Mouse (Mus musculus) embryonic facial prominence, embryonic 12.5 days (tissue): ENCODE data around the gene Man2b1. TPM values are rescaled to one million over a fixed set of nuclear protein-coding genes. Genes with fewer than 3 reads are reported as not detected.
A peak's percentile ranks its signal among the peaks of the same experiment; 100 is the strongest.
"Not testable (repeated sequence)": the region's sequence is repeated elsewhere in the genome, so short reads cannot be mapped to it uniquely, and the experiment has no call there.

Experiments
- ATAC-seq: fragments of 200-750 bp; cut with Nextera tagmentation; 2 replicates; pipeline ENCODE4 v1.8.0; 2017; ENCODE audit not compliant: insufficient number of reproducible peaks, insufficient read depth, low FRiP score, low TSS enrichment
- H3K27ac ChIP-seq: fragments of 300-500 bp; sonication (generic); 2 replicates; pipeline ENCODE4 v1.5.1; 2016; ENCODE audit warnings: mild to moderate bottlenecking
- H3K27me3 ChIP-seq: fragments of 300-500 bp; sonication (generic); 2 replicates; pipeline ENCODE4 v1.6.1; 2016; ENCODE audit warnings: mild to moderate bottlenecking, moderate library complexity
- H3K36me3 ChIP-seq: fragments of 300-500 bp; sonication (generic); 2 replicates; pipeline ENCODE4 v1.6.1; 2016; ENCODE audit warnings: mild to moderate bottlenecking
- H3K4me1 ChIP-seq: fragments of 300-500 bp; sonication (generic); 2 replicates; pipeline ENCODE4 v1.6.1; 2016
- H3K4me2 ChIP-seq: fragments of 300-500 bp; sonication (generic); replicated peaks from 2 replicates; pipeline ENCODE4 v1.6.1; 2016; ENCODE audit warnings: mild to moderate bottlenecking, moderate library complexity
- H3K4me3 ChIP-seq: fragments of 300-500 bp; sonication (generic); 2 replicates; pipeline ENCODE4 v1.5.1; 2016; ENCODE audit warnings: mild to moderate bottlenecking
- H3K9ac ChIP-seq: fragments of 300-500 bp; sonication (generic); 2 replicates; pipeline ENCODE4 v1.6.1; 2016; ENCODE audit warnings: mild to moderate bottlenecking, moderate library complexity
- H3K9me3 ChIP-seq: fragments of 300-500 bp; sonication (generic); 2 replicates; pipeline ENCODE4 v1.6.1; 2016; ENCODE audit warnings: mild to moderate bottlenecking, moderate library complexity
- WGBS: fragments of 180-500 bp; shearing (Covaris S2); methylation state at CpG from one replicate; pipeline ENCODE4 v1.1.7; 2016; 5-methylcytosine and 5-hydroxymethylcytosine counted together
- microRNA-seq: library from miRNA; unstranded; fragments of <30 nt; microRNA quantifications from one replicate; pipeline ENCODE4, GENCODE M21; 2017
- polyA plus RNA-seq: library from polyadenylated mRNA; unstranded; fragments of >200 nt; fragmentation: Nextera tagmentation; extraction: Ambion mirVana; gene quantifications from 2 replicates; pipeline ENCODE4 v1.2.1, GENCODE M21; 2016

The Man2b1 gene
- polyA plus RNA-seq, 1 experiment from 2014 or later: 25.9 TPM

DNA sequence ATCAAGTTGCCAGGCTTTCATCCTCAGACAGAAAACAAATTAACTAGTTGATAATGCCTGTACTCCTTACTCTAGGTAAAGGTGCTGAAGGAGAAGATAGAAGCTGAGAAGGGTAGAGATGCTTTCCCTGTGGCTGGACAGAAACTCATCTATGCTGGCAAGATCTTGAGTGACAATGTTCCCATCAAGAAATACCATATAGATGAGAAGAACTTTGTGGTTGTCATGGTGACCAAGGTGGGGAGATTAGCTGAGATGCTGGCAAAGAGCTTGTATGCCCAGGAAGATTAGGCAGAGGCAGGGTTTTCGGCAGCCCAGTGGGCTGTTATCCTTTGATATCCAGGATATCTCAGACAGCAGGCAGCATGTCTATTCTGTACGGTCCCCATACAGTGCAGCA lies 52.6 kb downstream of the Man2b1 start:
- ATAC-seq, H3K27me3 ChIP-seq, H3K4me1 ChIP-seq, H3K9me3 ChIP-seq, H3K36me3 ChIP-seq, H3K4me2 ChIP-seq, H3K9ac ChIP-seq, H3K27ac ChIP-seq, H3K4me3 ChIP-seq: not testable (repeated sequence)
- 92% methylated on average over 2 of the region's 2 CpGs for WGBS

DNA sequence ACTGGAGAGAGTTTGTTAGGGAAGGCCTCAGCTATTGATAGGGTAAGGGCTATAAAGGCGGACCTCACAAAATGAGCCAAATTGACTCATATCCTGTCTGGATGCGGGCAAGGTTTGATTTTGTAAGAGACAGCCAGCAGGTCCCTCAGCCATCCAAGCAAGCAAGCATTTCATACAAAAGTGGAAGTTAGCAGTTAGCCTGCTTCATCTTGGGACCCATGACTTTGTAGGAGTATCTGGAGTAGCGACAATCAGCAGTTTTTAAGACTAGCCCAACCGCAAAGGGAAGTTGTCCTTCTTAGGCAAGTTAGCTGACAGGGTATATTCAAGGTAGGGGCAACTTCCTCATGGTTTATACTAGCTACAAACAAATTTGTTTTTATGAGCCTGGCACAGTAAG lies 59.4 kb downstream of the Man2b1 start:
- Histone ChIP-seq H3K27ac (no peak overlapping the region), H3K27me3 (no peaks in the 10 kb centered on the region), H3K4me3 (no peak overlapping the region), H3K9ac (no peak overlapping the region), H3K4me1 (no peaks in the 10 kb centered on the region), H3K9me3 (no peaks in the 10 kb centered on the region), H3K36me3 (no peaks in the 10 kb centered on the region), H3K4me2 (no peak overlapping the region)
- WGBS: 94% methylated on average over 4 of the region's 4 CpGs
- ATAC-seq: no peak

Small RNA genes lying within 50 kb of the gene (microRNA-seq; reads per million reads assigned to microRNA genes)
- 4.4 reads per million, percentile 18 among the genes with 10 or more reads in this experiment for gene Gm23388
- 0.73 reads per million for gene Mir7070

Other genes with a start within 250 kb of the Man2b1 start
- 96.0 TPM in 2 replicates for gene Rad23a, start 242.6 kb upstream of the Man2b1 start, polyA plus RNA-seq
- 919 and 944 TPM in 2 replicates for gene Calr, start 236.3 kb upstream of the Man2b1 start, polyA plus RNA-seq
- 106 and 108 TPM in 2 replicates for gene Farsa, start 226.3 kb upstream of the Man2b1 start, polyA plus RNA-seq
- gene Syce2, start 211.2 kb upstream of the Man2b1 start, polyA plus RNA-seq: 84.1 and 91.7 TPM in 2 replicates
- 44.3 and 45.2 TPM in 2 replicates for gene Gcdh, start 189.3 kb upstream of the Man2b1 start, polyA plus RNA-seq
- 4.7 and 5.4 TPM in 2 replicates for gene Klf1, start 181.3 kb upstream of the Man2b1 start, polyA plus RNA-seq
- 14.8 and 15.4 TPM in 2 replicates for gene Dnase2a, start 174.7 kb upstream of the Man2b1 start, polyA plus RNA-seq
- gene Mast1, start 145.9 kb upstream of the Man2b1 start, polyA plus RNA-seq: 5.3 and 5.7 TPM in 2 replicates
- 0.50 and 0.52 TPM in 2 replicates for gene Rtbdn, start 136.3 kb upstream of the Man2b1 start, polyA plus RNA-seq
- gene Gm49661, start 113.8 kb upstream of the Man2b1 start, polyA plus RNA-seq: not detected in 2 replicates
- 1,038 and 1,130 TPM in 2 replicates for gene Prdx2, start 113.7 kb upstream of the Man2b1 start, polyA plus RNA-seq
- 104 and 115 TPM in 2 replicates for gene Rnaseh2a, start 113.5 kb upstream of the Man2b1 start, polyA plus RNA-seq
- 8.0 and 9.0 TPM in 2 replicates for gene Junb, start 104.6 kb upstream of the Man2b1 start, polyA plus RNA-seq
- gene Hook2, start 92.7 kb upstream of the Man2b1 start, polyA plus RNA-seq: 20.6 TPM in 2 replicates
- gene Best2, start 68.7 kb upstream of the Man2b1 start, polyA plus RNA-seq: 0.08 TPM in 1 of 2 replicates, not detected in the other
- gene Asna1, start 58.0 kb upstream of the Man2b1 start, polyA plus RNA-seq: 125 and 132 TPM in 2 replicates
- gene Trir, start 56.4 kb upstream of the Man2b1 start, polyA plus RNA-seq: 160 and 176 TPM in 2 replicates
- gene Tnpo2, start 46.4 kb upstream of the Man2b1 start, polyA plus RNA-seq: 31.7 and 33.3 TPM in 2 replicates
- gene Fbxw9, start 23.2 kb upstream of the Man2b1 start, polyA plus RNA-seq: 32.8 and 35.8 TPM in 2 replicates
- 0.90 TPM in 1 of 2 replicates, not detected in the other for gene Gm5741, start 15.3 kb upstream of the Man2b1 start, polyA plus RNA-seq
- gene Dhps, start 11.5 kb upstream of the Man2b1 start, polyA plus RNA-seq: 66.8 and 67.9 TPM in 2 replicates
- gene Wdr83os, start 2.5 kb upstream of the Man2b1 start, polyA plus RNA-seq: 118 and 128 TPM in 2 replicates
- 48.9 and 49.1 TPM in 2 replicates for gene Wdr83, start 2.0 kb upstream of the Man2b1 start, polyA plus RNA-seq
- gene Zfp791, start 39.8 kb downstream of the Man2b1 start, polyA plus RNA-seq: 2.3 and 3.2 TPM in 2 replicates
- not detected in 2 replicates for gene Cks1brt, start 68.7 kb downstream of the Man2b1 start, polyA plus RNA-seq
- not detected in 2 replicates for gene Olfr371, start 142.7 kb downstream of the Man2b1 start, polyA plus RNA-seq
- gene Orc6, start 216.4 kb downstream of the Man2b1 start, polyA plus RNA-seq: 118 and 124 TPM in 2 replicates
- gene Vps35, start 216.5 kb downstream of the Man2b1 start, polyA plus RNA-seq: 141 and 150 TPM in 2 replicates